Mouse (Mus musculus): ENCODE measurements around the gene Smpd1. TPM values are rescaled to one million over a fixed set of nuclear protein-coding genes. Genes with fewer than 3 reads are reported as not detected.

Gene Smpd1
- polyA plus RNA-seq (2017; shearing (Covaris generic)) = 48.2 TPM

GRCm38 (mm10) chr7:105554212-105554942 is at the start of gene Smpd1:
Gene Smpd1 (plus strand): TSS chr7:105554360.

GRCm38 (mm10) chr7:105581094-105581703 is 27.0 kb downstream of the Smpd1 start, which contains the start of gene Apbb1:
Gene Apbb1 (minus strand): TSS chr7:105581653.

Other genes with a start within 250 kb of the Smpd1 start
- gene Olfr689, start 243.2 kb upstream of the Smpd1 start, polyA plus RNA-seq (2017; shearing (Covaris generic)) = not detected
- gene Olfr690, start 220.3 kb upstream of the Smpd1 start, polyA plus RNA-seq (2017; shearing (Covaris generic)) = not detected
- gene Olfr691, start 212.1 kb upstream of the Smpd1 start, polyA plus RNA-seq (2017; shearing (Covaris generic)) = not detected
- gene Olfr692, start 186.1 kb upstream of the Smpd1 start, polyA plus RNA-seq (2017; shearing (Covaris generic)) = not detected
- not detected for gene Gm5901, start 179.3 kb upstream of the Smpd1 start, polyA plus RNA-seq (2017; shearing (Covaris generic))
- gene Fam160a2, start 154.3 kb upstream of the Smpd1 start, polyA plus RNA-seq (2017; shearing (Covaris generic)) = 32.5 TPM
- gene Cnga4, start 149.8 kb upstream of the Smpd1 start, polyA plus RNA-seq (2017; shearing (Covaris generic)) = not detected
- not detected for gene Cckbr, start 128.6 kb upstream of the Smpd1 start, polyA plus RNA-seq (2017; shearing (Covaris generic))
- not detected for gene Cavin3, start 72.1 kb upstream of the Smpd1 start, polyA plus RNA-seq (2017; shearing (Covaris generic))
- 7.1 TPM for gene Apbb1, start 27.3 kb downstream of the Smpd1 start, polyA plus RNA-seq (2017; shearing (Covaris generic))
- not detected for gene Hpx, start 45.8 kb downstream of the Smpd1 start, polyA plus RNA-seq (2017; shearing (Covaris generic))
- 2.4 TPM for gene Trim3, start 79.2 kb downstream of the Smpd1 start, polyA plus RNA-seq (2017; shearing (Covaris generic))
- gene Timm10b, start 85.7 kb downstream of the Smpd1 start, polyA plus RNA-seq (2017; shearing (Covaris generic)) = 218 TPM
- gene Arfip2, start 86.1 kb downstream of the Smpd1 start, polyA plus RNA-seq (2017; shearing (Covaris generic)) = 25.1 TPM
- gene Gm45799, start 86.2 kb downstream of the Smpd1 start, polyA plus RNA-seq (2017; shearing (Covaris generic)) = 11.4 TPM
- 2.2 TPM for gene Dnhd1, start 96.5 kb downstream of the Smpd1 start, polyA plus RNA-seq (2017; shearing (Covaris generic))
- 215 TPM for gene Ilk, start 182.2 kb downstream of the Smpd1 start, polyA plus RNA-seq (2017; shearing (Covaris generic))
- 37.0 TPM for gene Rrp8, start 183.0 kb downstream of the Smpd1 start, polyA plus RNA-seq (2017; shearing (Covaris generic))
- gene Taf10, start 190.0 kb downstream of the Smpd1 start, polyA plus RNA-seq (2017; shearing (Covaris generic)) = 18.6 TPM
- gene Tpp1, start 197.9 kb downstream of the Smpd1 start, polyA plus RNA-seq (2017; shearing (Covaris generic)) = 127 TPM
- not detected for gene Dchs1, start 233.3 kb downstream of the Smpd1 start, polyA plus RNA-seq (2017; shearing (Covaris generic))